Mouse (Mus musculus): ENCODE results near the gene Trpm5.

The Trpm5 gene

DNA sequence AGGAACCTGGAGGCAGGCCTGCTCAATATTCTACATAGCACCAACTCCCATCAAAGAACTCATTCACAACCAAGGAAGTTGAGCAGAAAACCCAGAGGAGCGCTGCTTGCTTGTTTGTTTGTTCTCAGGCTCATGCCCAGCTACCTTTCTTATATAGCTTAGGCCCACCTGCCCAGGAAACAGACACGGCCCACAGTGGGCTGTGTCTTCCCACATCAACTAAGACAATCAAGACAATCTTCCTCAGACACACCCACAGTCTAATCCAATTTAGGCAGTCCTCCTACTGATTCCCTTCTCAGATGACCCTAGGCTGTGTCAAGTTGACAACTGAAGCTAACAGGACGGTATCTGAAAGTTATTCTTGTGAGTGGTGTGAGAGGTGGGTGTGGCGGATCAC lies 11.6 kb upstream of the Trpm5 start, which contains the start of gene Kcnq1:
Gene Kcnq1, plus strand, starts transcription at position 301 of the 400 bp plus-strand sequence.
- no peak for DNase-seq (ENCODE audit: low spot score in 2 of 2)

DNA sequence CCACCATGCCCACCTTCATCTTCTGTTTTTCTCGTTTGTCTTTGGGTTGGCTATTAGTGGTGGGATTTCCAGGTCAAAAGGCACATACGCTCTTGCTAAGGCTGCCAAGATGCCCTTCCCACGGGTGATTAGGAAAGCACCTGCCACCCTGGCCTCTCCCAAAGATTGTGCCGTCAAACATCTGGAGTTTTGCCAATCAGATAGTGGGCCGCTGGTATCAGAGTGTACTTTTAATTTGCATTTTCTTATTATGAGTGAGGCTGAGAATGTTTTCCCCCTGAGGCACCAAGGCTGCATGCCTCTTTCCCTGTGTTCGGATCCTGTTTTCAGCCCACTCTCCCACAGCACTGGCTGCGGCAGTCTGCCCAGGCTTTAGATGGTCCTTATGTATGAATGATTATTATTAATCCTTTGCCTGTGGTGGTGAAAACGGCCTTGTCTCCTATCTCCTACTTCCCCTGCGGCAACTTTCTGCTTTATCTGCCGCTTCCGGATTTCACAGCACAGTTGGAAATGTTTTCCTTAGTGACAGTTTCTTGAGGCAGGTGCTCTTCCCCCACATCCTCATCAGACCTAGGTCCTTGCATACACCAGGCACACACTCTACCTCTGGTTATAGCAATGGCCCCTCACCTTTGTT lies 10.9 kb upstream of the Trpm5 start:
- DNase-seq (ENCODE audit: low spot score in 2 of 2) = no peak

DNA sequence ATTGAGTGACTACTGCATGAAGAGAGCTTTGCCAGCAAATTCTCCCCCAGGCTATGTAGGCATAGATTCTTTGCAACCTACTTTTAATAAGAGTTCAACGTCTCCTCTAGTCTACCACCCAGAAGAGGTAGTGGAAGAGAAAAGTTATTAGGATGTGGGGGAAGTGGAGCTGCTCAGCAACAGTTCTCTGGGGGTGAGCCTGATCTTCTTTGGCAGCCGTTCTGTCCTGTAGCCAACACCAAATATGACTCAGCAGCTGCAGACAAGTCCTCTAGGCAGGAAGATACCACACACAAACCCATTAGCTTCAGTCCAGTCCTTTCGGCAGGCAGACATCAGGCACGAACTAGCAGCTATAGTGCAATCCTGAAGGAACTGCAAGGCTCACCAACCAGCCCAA lies 6.3 kb upstream of the Trpm5 start:
- no peak for DNase-seq (ENCODE audit: low spot score in 2 of 2)

DNA sequence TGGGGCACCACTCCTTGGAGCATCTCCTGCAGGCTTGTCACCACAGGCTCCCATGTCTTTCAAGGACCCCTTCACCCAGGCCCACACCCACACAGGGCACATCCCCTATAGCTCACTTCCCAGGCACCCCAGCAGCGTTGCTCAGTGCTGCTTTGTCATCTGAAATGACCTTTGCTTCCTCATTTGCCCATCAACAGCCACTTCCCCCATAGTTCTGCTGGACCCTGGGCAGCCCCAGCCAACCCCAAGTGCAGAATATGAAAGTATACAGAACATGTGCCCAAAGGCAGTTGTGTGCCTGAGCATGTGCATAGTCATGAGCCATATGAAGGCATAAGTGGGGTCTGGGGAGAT lies 1.1 kb upstream of the Trpm5 start:
- DNase-seq (ENCODE audit: low spot score in 2 of 2) = no peak

DNA sequence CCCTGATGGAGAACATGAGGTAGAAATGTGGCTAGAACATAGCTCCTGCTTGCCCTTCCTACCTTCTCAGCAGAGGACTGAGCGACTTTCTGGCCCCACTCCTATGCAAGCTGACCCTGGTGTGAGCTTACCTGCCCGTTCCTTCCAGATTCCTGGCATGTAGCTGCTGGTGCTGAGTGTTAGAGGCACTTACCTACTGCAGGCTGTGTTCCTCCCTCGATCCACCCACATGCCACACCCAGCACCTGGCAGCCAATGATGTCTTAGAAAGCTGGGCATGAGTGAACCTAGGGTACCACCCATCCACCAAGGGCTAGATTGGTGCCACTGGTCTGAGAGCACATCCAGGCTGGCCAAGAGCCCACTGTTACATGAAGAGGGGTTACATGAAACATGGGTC lies 595 bp downstream of the Trpm5 start:
- no peak for DNase-seq (ENCODE audit: low spot score in 2 of 2)

DNA sequence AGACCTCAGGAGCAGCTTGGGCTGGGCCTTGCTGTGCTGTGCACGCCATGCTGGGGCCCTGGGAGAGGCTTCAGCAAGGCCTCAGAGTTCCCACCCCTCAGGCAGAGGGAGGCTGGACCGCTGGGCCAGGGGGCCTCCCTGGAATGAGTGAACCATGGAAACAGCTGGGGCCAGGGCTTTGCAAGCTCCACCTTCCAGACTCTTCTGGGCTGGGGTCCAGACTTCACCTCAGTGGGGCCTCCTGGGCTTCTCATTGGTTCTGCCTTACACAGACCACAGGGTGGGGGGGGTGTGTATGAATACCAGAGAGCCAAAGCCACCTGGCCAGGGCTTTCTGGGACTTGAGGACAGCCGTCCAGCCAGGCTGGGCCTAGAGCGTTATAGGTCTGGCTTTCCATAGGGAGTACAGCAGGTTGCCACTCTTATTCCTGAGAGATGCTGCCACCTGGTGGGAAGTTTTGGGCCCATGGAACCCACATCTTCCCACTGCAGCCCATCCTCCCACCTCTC lies 7.3 kb downstream of the Trpm5 start:
- no peak for DNase-seq (ENCODE audit: low spot score in 2 of 2)

DNA sequence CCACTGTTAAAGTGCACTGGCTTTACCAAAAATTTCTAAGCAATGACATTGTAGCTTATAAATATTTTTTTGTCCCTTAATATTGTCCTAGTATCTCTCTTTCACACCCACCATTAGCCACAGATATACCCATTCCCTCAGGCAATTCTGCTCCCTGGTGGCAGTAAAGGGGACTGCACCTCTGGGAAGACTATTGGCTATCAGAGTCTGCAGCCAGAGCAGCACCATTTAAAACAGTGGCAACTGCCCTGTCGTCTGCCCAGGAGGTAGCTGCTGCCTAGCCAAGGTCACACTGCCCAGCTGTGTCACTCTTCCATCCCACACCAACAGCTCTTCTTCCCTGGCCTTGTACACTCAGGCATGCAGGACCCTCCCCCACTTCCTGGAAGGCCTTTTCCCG lies 8.1 kb downstream of the Trpm5 start:
- peak in 1 of 2 experiments; percentile 40 for DNase-seq (ENCODE audit: low spot score in 2 of 2)

DNA sequence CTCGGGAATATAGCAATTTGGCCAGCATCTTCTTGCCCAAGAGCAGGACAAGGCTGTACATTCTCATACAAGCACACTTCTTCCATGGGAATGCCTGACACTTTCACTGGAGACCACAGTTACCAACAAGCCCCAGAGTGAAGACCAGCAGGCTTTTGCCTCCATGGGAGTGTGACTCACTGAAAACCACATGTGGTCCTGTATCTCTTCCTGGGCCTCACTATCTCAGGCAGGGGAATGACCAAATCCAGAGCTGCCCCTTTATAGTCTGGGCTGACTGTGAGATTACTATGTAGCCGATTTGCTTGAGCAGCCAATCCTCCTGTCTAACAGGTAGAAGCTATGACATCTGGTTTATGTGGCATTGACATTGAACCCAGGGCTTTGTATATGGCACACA lies 10.7 kb downstream of the Trpm5 start:
- no peak for DNase-seq (ENCODE audit: low spot score in 2 of 2)

DNA sequence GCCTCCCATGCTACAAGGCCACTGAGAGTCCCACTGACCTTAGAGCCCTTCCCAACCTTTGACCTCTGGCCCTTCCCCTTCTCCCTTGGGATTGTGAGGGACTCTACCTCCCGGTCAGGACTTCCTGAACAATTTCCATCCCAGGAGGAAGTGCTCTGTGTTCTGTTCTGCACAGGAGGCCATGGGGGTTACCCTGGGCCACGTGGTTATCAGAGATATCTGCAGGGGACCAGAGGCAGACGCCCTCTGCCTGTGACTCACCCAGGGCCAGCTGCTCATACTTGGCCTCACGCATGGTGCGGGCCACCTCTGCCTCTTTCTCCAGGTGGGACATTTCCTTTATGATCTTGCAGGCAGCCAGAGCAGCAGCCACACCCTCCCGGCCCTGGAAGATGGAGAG lies 12.4 kb downstream of the Trpm5 start:
- DNase-seq (ENCODE audit: low spot score in 2 of 2) = no peak

DNA sequence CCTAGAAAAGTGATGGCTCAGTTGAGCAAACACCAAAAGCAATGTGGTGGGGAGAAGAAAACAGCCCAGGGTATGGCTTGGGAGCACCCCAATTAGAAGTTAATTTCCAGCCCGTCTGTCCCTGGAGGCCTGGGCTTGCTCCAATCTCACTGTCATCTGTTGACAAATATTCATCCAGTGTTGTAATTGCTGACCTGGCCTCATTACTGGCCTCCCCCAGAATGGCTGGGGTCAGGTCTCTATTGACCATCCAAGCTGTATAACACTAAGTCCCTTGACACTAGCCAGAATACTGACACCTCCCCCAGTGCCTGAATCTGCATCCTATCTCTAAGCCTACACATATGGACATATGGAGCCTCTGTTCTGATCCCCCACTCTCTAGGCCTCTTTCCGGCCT lies 17.1 kb downstream of the Trpm5 start:
- DNase-seq (ENCODE audit: low spot score in 2 of 2) = no peak

DNA sequence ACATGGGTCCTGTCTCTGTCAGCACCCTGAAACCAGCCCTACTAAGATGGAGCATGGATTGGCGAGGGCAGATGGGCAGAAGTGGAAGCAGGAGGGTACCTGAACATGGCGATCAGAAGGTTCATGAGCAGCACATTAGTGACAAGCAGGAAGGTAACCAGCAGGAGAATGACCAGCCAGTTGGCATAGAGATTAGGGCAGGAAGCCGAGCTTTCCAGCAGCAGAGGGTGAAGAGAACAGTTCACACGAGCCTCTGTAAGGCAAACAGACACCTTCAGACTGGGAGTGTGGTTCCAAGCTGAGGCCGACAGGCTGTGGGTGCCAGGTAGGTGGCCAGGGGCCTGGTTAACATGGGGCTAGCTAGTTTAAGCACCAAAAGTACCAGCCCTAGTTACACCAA lies 19.0 kb downstream of the Trpm5 start:
- DNase-seq (ENCODE audit: low spot score in 2 of 2) = no peak

DNA sequence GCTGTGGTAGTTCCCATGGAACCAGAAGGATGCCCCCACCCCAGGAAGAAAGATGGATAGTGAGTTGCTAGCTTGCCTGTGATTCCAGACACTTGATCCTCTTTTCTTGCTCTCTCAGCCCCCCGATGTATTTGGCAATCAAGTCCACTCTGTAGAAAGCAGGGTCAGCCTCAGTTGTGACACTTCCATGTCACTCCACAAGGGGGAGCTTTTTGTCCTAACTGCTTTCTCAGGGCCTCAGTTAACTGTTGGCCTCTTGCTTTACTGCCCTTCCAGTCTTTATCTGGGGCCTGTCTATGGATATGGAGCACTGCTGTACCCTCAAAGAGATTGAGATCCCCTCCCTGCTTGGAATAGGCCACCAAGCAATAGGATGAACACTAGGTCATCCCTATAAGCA lies 21.4 kb downstream of the Trpm5 start:
- no peak for DNase-seq (ENCODE audit: low spot score in 2 of 2)

DNA sequence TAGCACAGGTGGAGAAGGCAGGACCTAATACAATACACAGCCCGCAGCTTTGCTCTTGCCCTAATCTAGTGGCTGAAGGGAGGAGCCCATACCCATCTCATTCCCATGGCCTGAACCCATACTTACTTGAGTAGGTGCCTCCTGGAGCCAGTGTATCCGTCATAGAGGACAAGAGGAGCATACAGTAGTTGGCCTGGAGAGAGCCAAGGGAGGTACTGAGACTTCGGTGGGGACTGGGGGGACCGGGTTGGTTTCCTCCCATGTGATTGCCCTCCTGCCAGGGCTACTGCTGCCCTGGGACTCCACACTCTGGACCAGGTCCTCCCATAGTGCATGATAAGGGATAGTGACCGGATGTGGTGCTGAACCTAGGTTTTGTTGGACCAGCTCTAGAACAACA lies 21.8 kb downstream of the Trpm5 start:
- DNase-seq (ENCODE audit: low spot score in 2 of 2) = no peak

DNA sequence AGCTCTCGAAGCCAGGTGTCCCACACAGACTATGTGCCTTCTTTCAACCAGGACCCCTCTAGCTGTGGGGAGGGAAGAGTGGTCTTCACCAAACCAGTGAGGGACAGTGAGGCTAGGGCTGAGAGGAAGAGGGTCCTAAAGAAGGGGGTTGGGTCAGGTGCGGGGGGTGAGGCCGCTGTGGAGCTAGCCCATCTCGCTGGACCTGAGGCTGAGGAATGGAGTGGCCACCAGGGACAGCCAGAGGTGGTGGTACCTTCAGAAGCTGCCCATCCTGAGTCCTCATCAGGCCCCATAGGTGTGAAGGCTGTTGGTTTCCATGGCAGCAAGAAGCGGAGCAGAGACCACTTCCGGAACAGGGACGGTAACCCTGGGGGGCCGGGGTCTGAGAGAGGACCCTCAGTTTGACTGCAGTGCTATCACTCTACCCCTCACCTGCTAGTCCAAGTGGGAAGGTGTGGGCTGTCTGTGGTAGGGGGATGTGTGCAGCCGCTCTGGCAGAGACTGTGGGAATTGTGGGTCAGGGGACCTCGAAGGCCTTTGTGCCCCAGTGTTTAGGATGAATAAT lies 23.9 kb downstream of the Trpm5 start:
- no peak for DNase-seq (ENCODE audit: low spot score in 2 of 2)

DNA sequence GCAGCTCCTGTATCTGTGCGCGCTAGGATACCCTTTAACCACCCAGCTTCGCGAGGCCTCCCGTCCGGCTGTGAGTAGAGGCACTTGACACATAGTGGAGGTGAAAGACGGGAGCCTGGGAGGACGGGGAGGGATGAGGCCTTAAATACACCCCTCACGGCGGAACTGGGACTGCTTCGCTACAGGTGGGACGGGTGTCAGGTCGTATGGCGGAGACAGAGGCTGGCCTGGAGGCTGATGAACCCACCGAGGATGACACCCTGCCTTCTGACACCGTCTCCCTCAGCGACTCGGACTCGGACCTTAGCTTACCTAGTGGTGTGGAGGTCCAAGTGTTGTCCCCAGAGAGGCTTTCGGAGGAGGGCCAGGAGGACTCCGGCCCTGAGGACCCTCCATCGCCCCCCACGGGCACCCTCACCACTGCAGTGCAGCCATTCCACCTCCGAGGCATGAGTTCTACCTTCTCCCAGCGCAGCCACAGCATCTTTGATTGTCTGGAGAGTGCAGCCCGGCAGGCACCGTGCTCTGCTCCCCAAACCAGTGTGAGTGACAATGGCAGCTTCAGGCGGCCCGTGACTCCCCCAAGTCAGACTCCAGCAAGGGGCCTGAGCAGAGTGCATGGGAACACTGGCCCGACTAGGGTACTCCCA lies 24.6 kb downstream of the Trpm5 start:
- DNase-seq (ENCODE audit: low spot score in 2 of 2) = peak in 1 of 2 experiments; percentile 42

DNA sequence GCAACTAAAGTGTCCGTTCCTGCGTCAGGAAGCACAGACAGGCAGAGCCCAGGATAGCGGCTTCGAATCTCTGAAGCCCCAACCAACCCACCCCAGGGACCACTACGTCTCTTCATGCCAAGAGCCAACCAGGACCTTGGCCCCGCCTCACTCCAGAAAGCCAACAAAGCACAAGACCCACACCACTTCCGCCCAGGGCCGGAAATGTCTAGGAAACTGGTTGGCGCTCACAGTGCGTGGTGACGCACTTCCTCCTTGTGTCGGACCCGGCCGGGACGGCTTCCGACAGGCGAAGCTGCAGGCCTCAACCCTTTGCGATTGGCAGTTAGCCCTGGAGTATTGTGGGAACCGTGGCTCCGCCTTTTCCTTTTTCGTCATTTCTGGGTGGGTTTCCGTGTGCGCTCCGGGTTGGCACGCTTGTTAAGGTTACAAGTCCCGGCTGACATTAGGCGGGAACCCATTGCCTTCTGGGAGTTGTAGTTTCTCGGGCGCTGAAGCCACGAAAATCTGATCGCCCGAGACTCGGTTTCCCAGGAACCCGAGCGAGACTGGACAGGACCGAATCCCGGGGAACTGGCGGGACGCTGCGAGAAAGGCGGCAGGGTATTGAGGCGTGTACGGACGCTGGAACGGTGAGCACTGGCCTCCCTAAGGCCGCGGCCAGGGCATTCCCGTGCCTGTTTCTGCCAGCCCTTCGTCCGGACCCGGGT lies 25.4 kb downstream of the Trpm5 start, which contains the start of gene Tssc4:
Gene Tssc4, plus strand, starts transcription at position 368 of the 710 bp plus-strand sequence.
- DNase-seq (ENCODE audit: low spot score in 2 of 2) = peak; percentile 98 to 99

DNA sequence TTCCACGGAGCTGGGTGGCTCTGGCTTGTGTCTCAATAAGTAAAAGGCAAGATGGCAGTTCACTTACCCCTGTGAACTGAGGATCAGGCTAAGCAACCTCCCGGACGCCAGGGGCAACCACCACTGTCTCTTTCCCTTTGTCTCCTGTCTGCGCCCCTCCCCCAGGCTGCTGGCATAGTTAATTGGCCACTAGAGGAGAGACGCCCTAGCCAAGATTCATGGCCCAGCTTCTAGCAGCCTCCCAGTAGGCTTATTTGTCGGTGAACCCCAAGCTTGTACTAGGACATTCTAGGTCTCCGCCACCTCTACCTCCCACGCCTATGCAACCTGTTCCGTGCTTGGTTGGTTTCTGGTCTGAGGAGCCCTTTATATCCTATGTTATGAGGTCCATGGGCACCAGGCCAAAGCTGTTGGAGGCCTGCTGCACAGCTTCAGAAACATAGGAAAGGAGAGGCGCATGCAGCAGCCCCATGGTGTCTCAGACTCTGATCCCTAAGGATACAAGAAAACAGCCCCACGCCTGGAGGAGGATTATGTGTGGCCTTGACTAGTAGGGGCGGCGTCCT lies 26.0 kb downstream of the Trpm5 start:
- DNase-seq (ENCODE audit: low spot score in 2 of 2) = peak; percentile 61 to 75

DNA sequence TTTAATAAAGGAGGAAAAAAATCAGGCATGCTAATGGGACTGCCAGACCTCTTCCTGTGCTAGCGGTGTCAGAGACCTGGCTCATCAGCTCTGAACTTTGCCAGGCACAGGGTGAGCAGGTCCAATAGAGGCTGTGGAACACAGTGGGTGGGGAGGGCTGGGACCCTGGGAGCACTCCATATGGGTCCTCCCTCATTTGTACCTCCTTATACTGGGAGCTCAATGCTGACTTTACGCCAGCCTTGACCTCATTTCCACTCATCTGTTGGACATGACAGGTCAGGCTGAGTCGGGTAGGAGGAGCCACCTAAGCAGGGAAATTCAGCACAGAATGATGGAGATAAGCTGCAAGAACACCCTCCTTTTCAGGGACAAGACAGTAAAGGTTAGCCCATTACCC lies 26.5 kb downstream of the Trpm5 start:
- no peak for DNase-seq (ENCODE audit: low spot score in 2 of 2)

DNA sequence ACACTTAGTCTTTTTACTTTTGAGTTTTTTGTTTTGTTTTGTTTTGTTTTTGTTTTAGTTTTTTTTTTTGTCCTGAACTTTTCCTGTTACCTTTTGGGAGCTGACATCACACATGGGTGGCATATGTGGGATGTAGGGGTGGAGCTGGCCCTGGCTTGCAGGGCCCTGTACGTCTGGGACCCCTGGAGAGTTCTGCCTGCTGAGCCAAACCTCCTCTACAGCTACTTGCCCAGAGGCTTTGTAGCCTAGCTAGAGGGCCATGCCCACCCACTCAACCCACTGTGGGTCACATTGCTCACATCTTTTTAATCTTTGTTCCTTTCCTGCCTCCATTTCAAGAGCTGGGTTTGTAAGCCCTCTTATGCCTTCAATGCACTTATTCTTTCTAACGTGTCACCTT lies 27.0 kb downstream of the Trpm5 start:
- no peak for DNase-seq (ENCODE audit: low spot score in 2 of 2)

DNA sequence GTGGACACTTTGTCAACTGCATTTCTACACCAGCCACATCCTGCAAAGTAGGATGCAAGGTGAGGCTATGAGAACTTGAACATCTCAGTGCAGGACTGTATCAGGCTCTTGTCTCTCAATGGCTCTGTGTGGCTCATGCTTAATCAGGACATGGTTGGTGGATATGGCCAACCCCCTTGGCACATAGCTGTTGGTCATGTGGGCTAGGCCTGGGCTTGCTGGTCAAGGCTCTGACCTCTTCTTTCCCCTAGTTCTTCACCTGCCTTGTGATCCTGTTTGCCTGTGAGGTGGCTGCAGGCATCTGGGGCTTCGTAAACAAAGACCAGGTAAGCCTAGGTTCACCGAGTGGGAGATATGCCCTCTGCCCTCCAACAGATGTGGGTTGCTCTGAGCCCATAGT lies 28.8 kb downstream of the Trpm5 start:
- DNase-seq (ENCODE audit: low spot score in 2 of 2) = no peak

DNA sequence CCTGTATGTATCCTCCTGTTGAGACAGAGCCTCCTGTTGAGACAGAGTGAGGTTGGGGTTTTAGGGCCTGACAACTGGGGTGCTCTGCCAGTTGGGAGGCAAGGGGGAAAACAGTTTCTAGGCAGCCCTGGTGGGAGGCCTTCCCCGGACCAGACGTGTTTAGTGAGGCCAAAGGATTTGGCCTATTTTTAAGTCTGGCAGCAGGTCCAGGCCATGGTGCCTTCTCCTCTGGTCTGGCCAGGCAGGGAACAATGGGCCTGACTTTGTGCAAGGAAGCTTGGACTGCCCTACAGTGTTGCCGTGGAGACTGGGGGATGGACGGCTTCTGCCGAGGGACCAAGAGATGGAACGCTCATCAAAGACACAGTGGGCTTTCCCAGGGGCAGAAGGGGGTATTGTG lies 30.2 kb downstream of the Trpm5 start:
- DNase-seq (ENCODE audit: low spot score in 2 of 2) = no peak

DNA sequence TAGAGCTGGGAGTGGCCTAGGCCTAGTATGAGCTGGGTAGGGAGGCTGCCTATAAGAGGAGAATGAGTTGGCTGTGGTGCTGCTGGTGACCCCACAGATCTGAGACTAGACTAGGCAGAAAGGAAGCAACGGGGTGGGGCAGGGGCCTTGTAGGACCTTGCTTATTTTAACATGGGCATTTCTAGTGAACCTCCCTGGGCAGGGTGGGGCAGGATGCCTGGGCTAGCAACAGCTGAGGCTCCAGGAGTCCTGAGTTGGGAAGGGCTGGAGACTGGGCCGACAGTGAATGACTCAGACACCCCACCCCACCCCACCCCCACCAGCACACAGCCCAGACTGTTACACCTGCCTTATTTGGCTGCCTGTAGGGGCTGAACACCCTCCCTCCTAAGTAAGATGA lies 31.7 kb downstream of the Trpm5 start:
- no peak for DNase-seq (ENCODE audit: low spot score in 2 of 2)
